ENCODE assay signal across 21 mouse cellular contexts in genomic region chr19:17252845-17253244, GRCm38 (mm10).
DNase-seq lines count a peak whose midpoint lies in the region; ATAC-seq and TF ChIP-seq lines count a peak whose summit lies in the region.
"Had no signal": no experiment of that assay in that cellular context is flagged by ENCODE, and none has a peak within 500 bp of the region (broad histone marks: within the 10 kb centered on the region; RNA-seq: fewer than 3 reads in every experiment).

No protein-coding gene starts in this region.

- H3K36me3 ChIP-seq in lung, embryonic 14.5 days (ENCODE audit: insufficient read depth) = no peaks in the 10 kb centered on the region
- H3K36me3 ChIP-seq in forebrain, embryonic 10.5 days (replicated peaks) = no peaks in the 10 kb centered on the region
- H3K36me3 ChIP-seq in kidney, embryonic 14.5 days (ENCODE audit: control insufficient read depth, insufficient read depth, low read length) = no peaks in the 10 kb centered on the region
- H3K36me3 ChIP-seq: embryonic facial prominence, embryonic 12.5 days; forebrain, embryonic 12.5 days; heart, embryonic 12.5 days; hindbrain, embryonic 12.5 days had no signal

- H3K27me3 ChIP-seq in lung, embryonic 14.5 days (ENCODE audit: insufficient read depth, low read length) = no peaks in the 10 kb centered on the region
- 0 out of 2 replicates have a peak, but pooled peaks cover 4% of the 10 kb centered on the region for H3K27me3 ChIP-seq in forebrain, embryonic 10.5 days (ENCODE audit: poor library complexity, severe bottlenecking)
- H3K27me3 ChIP-seq in kidney, embryonic 14.5 days (ENCODE audit: control insufficient read depth, insufficient read depth, low read length) = no peaks in the 10 kb centered on the region
- H3K27me3 ChIP-seq: CH12.LX; embryonic facial prominence, embryonic 12.5 days; forebrain, embryonic 12.5 days; heart, embryonic 12.5 days; hindbrain, embryonic 12.5 days had no signal

- H3K4me1 ChIP-seq in lung, embryonic 14.5 days (ENCODE audit: insufficient read depth) = no peaks in the 10 kb centered on the region
- H3K4me1 ChIP-seq in bone marrow macrophage, adult 2 months (ENCODE audit: control insufficient read depth, insufficient read depth, low read length) = peaks cover 47% of the 10 kb centered on the region
- H3K4me1 ChIP-seq in forebrain, embryonic 10.5 days = peaks cover 38% of the 10 kb centered on the region
- H3K4me1 ChIP-seq in kidney, embryonic 14.5 days (ENCODE audit: control insufficient read depth, insufficient read depth, low read length) = peaks cover 7% of the 10 kb centered on the region; the same call in 1 of the 2 replicates
- H3K4me1 ChIP-seq: embryonic facial prominence, embryonic 12.5 days; forebrain, embryonic 12.5 days; heart, embryonic 12.5 days had no signal

- WGBS in lung, embryonic 14.5 days = 56% methylated on average over 3 of the region's 3 CpGs
- WGBS in forebrain, embryonic 10.5 days = 79% methylated on average over 3 of the region's 3 CpGs
- WGBS in kidney, embryonic 14.5 days = 65% methylated on average over 3 of the region's 3 CpGs

- TF ChIP-seq CTCF in lung, embryonic 14.5 days (IDR thresholded peaks at IDR 0.05; ENCODE audit: low read depth) = no peak
- no peak for TF ChIP-seq CTCF in bone marrow macrophage, adult 2 months (IDR thresholded peaks at IDR 0.05; ENCODE audit: low read depth, low read length)

- no peaks in the 10 kb centered on the region for H3K9me3 ChIP-seq in lung, embryonic 14.5 days (ENCODE audit: low read depth, low read length)
- H3K9me3 ChIP-seq in forebrain, embryonic 10.5 days = no peaks in the 10 kb centered on the region
- H3K9me3 ChIP-seq in kidney, embryonic 14.5 days (ENCODE audit: control insufficient read depth, low read length) = no peaks in the 10 kb centered on the region
- H3K9me3 ChIP-seq: embryonic facial prominence, embryonic 12.5 days; forebrain, embryonic 12.5 days; heart, embryonic 12.5 days; hindbrain, embryonic 12.5 days had no signal

- H3K27ac ChIP-seq in lung, embryonic 14.5 days (ENCODE audit: low read depth) = no peak overlapping the region
- H3K27ac ChIP-seq in bone marrow macrophage, adult 2 months (ENCODE audit: insufficient read depth, low read depth, low read length) = peak overlapping the region; percentile 50
- no peak overlapping the region for H3K27ac ChIP-seq in forebrain, embryonic 10.5 days
- no peak overlapping the region for H3K27ac ChIP-seq in kidney, embryonic 14.5 days (ENCODE audit: low read depth, low read length)
- H3K27ac ChIP-seq: embryonic facial prominence, embryonic 12.5 days; forebrain, embryonic 12.5 days; hindbrain, embryonic 12.5 days; hindbrain, postnatal 0 days had no signal

- no peak for ATAC-seq in lung, embryonic 14.5 days (ENCODE audit: insufficient read depth)
- ATAC-seq in megakaryocyte, adult 5-6 weeks (ENCODE audit: poor library complexity, severe bottlenecking) = peak; percentile 56
- no peak for ATAC-seq in kidney, embryonic 14.5 days (ENCODE audit: low FRiP score, low TSS enrichment)
- ATAC-seq: forebrain, embryonic 16.5 days; hindbrain, postnatal 0 days had no signal

- no peak overlapping the region for H3K9ac ChIP-seq in lung, embryonic 14.5 days
- no peak overlapping the region for H3K9ac ChIP-seq in kidney, embryonic 14.5 days (ENCODE audit: low read depth, low read length)
- H3K9ac ChIP-seq: embryonic facial prominence, embryonic 12.5 days; forebrain, embryonic 12.5 days; heart, embryonic 12.5 days; hindbrain, embryonic 12.5 days had no signal

- H3K4me3 ChIP-seq in lung, embryonic 14.5 days (ENCODE audit: low read depth, low read length) = no peak overlapping the region
- no peak overlapping the region for H3K4me3 ChIP-seq in bone marrow macrophage, adult 2 months (ENCODE audit: insufficient read depth, low read length)
- H3K4me3 ChIP-seq in forebrain, embryonic 10.5 days = no peak overlapping the region
- no peak overlapping the region for H3K4me3 ChIP-seq in kidney, embryonic 14.5 days (ENCODE audit: low read length)
- H3K4me3 ChIP-seq: embryonic facial prominence, embryonic 12.5 days; forebrain, embryonic 12.5 days; heart, embryonic 12.5 days; hindbrain, embryonic 12.5 days had no signal

- intact Hi-C loops in heart, postnatal 25 days (cut with DNase I) = no loop called here

- no peak overlapping the region for H3K4me2 ChIP-seq in lung, embryonic 14.5 days
- H3K4me2 ChIP-seq in kidney, embryonic 14.5 days (replicated peaks; ENCODE audit: low read depth, low read length) = no peak overlapping the region
- H3K4me2 ChIP-seq: embryonic facial prominence, embryonic 12.5 days; forebrain, embryonic 12.5 days; heart, embryonic 12.5 days; hindbrain, embryonic 12.5 days had no signal

- peak; percentile 13 for DNase-seq in lung, embryonic 14.5 days
- no peak for DNase-seq in lung, postnatal 14 days
- DNase-seq in forebrain, embryonic 10.5 days (ENCODE audit: extremely low spot score, low spot score) = no peak
- no peak for DNase-seq in heart, postnatal 25 days (ENCODE audit: low spot score)
- DNase-seq: adrenal gland, adult 2 months; adrenal gland, postnatal 25 days; cerebellum, adult 11 months; cerebellum, adult 8-10 months; cerebellum, postnatal 14 days; gastrocnemius, postnatal 14 days; heart, postnatal 4 days had no signal

- no peak for TF ChIP-seq POLR2A in bone marrow macrophage, adult 2 months (IDR thresholded peaks at IDR 0.05; ENCODE audit: borderline replicate concordance, low read depth, low read length)
